Mouse (Mus musculus) right cerebral cortex, postnatal 4 days (tissue): ENCODE measurements around the gene Lmod1.
A peak's percentile ranks its signal among the peaks of the same experiment; 100 is the strongest.
"Not testable (repeated sequence)": the region's sequence is repeated elsewhere in the genome, so short reads cannot be mapped to it uniquely, and the experiment has no call there.

Experiments used
- DNase-seq: peaks from one replicate; pipeline ENCODE4 v3.0.0-alpha.2; 2022

Lmod1 gene

DNA sequence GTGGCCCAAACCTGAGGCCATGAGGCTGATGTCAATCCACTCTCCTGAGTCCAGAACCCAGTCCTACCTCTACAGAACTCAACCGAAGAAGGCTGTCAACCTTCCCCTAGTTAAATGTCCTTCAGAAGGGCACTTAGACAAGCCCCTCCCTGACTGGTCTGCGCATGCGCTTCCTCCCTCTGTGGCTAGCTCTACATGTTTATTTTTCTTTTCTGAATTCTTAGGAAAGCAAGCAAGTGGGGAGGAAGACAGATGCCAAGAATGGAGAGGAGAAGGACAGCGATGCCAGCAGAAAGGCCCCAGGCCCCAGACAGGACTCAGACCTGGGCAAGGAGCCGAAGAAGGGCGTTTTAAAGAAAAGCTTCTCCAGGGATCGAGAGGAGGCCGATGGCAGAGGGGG lies 38.8 kb downstream of the Lmod1 start:
- DNase-seq = no peak

- no peak for DNase-seq
Observed at GRCm38 (mm10) chr1:135366380-135366779, 41.8 kb downstream of the Lmod1 start.

DNA sequence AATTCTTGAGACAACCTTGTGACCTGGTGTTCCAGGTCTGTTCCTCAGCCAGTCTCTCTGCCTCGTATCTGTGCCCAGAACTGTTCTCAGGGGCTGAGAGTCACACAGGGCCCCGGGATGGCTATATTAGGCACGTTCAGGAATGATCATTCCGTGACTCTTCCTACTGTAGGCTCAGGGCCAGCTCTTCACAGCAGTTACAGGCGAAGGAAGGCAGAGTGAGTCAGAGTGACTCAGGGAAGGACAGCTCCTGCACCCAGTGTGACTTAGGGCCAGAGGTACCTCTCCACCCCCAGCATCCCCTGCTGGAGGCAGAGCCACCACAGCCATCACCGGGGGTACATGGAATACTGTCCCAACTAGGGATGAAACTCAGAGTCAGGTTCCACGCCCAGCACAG lies 42.4 kb downstream of the Lmod1 start:
- DNase-seq = no peak

- no peak for DNase-seq
Observed at GRCm38 (mm10) chr1:135367595-135367994, 43.0 kb downstream of the Lmod1 start.

GRCm38 (mm10) chr1:135368245-135368644 lies 43.6 kb downstream of the Lmod1 start:
- DNase-seq = peak; percentile 88

GRCm38 (mm10) chr1:135368982-135369381 lies 44.4 kb downstream of the Lmod1 start:
- DNase-seq = peak; percentile 45

- DNase-seq = no peak
Observed at GRCm38 (mm10) chr1:135369415-135369814, 44.8 kb downstream of the Lmod1 start.

DNA sequence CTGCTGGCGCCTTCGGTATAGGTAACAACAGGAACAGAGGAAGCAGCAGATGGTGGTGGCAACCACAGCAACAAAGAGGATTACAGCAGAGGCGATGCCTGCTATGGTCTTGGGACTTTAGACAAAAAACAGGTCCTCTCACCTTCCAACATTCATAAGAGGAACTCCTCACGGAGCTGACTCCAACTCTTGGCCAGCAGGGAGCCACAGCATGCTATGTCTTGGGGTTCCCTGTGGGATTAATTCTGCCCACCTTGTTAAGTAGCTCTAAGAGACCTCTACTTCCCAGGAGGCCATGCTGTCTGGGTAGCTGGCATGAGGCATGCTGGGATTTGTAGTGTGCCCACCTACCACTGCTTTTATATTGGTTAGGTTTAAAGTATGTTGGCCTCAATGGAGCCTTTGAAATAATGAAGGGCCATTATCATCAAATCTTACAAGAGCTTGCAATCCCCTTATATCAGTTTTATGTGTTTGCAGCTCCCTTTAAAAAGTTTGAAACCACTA lies 48.6 kb downstream of the Lmod1 start:
- DNase-seq = no peak

DNA sequence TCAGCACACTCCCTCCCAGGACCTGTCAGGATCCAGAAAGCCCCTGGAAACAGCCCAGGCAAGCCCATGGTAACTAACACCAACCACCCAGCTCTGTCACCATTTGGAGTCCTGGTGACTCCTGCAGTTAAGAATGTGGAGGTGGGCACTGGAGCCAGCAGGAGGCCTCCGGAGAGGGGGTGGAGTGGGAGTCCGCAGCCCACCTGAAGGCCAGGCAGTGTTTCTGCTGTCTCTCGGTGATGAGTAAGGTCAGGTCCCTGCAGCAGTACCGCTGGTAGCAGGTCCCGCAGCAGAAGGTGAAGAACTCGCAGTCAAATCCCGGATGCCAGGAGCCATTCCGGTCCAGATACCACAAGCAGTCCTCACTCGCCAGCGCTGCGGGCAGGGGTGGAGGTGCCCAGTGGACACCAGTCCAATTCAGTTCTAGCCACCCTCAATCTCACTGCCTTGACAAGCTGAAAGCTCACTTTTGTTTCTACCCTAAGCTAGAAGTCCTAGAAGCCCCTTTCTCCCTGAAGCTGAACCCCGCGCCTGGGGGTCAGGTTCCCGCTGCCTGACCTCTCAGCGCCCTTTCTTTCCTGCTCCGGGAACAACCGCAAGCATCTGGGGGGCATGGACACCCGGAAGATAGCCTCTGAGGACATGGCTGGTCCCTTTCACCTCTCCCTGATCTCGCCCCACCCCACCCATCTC lies 49.7 kb downstream of the Lmod1 start:
- DNase-seq = no peak

- DNase-seq = peak; percentile 79
Observed at GRCm38 (mm10) chr1:135374868-135375581, 50.4 kb downstream of the Lmod1 start, which contains the start of gene Shisa4. Gene Shisa4, minus strand, starts transcription at chr1:135375237.

- DNase-seq = no peak
Observed at GRCm38 (mm10) chr1:135378576-135378975, 54.0 kb downstream of the Lmod1 start.

DNA sequence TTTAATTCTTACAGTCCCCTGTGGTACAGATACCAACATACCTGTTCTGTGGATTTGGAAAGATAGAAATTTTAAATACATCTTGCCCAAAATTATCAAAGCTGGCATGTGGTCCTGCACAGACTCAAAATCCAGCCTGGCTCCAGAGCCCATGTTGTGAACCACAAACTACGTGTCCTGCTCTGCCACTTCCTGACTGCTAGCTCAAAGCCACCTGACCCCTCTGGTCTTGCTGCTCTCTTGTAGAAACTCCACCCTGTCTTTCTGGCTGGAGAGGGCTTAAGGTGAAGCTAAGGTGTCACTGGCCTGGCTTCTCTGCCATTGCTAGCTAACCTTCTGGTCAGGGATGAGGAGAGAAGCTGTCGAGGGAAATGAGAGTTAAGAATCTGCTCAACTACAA lies 54.4 kb downstream of the Lmod1 start:
- DNase-seq = no peak

DNA sequence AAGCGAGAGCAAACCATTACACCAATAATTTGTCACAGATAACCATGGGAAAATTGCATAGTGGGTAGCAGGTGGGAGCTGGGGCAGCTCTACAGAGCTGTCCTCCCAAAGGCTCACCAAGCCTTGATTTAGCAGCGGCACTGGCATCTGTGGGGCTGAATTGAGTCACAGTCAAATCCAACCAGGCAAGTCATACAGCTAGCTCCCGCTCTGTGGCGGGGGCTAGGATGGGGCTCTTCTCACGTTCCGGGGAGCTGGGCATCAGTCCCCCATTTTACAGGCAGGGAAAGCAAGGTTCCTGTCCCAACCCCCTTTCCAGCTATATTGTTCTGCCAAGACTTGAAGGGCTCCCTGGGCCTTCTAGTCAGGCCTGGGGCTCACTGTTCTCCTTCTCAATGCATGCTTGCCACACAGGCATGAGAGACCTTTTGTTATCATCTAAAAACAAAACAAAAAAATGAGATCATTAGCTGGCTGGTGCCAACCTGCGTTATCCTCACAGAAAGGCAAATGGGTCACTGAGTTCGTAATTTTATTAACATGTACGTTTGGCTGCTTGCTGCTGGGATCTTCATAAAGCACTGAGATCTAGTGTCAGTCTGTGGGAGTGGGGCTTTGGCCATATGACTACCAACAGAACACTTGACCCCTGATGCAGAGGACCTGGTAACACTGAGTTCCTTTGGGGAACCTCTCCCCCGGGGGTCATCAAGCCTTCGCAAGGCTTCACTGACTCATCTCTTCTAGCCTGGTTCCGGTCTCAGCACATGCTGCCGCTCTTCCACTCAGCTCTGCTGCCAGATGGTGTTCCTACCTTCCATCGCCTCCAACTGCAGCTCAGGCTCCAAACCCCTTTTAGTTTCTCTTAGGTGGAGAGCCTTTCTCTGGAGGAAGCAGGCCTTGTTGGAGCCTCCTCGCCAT lies 55.7 kb downstream of the Lmod1 start:
- no peak for DNase-seq

- DNase-seq = not testable (repeated sequence)
Observed at GRCm38 (mm10) chr1:135381560-135381959, 57.0 kb downstream of the Lmod1 start.

DNA sequence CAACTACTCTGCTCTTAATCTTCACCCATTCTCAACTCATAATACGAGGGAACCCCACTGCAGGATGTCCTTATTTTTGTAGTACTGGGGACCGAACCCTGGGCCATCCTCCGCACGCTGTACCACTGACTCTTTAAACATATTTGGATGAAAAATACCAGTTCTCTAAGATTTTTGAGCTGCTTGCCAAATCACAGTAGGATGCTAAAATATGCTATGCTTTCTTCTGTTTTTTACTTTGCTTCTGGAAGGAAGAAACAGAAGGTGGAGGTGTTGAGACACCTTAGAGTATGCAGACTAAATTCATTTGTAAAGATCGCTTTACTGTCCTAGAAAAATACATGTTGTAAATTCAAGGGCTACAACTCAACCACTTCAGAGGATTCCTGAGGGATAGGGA lies 59.6 kb downstream of the Lmod1 start:
- DNase-seq = no peak

DNA sequence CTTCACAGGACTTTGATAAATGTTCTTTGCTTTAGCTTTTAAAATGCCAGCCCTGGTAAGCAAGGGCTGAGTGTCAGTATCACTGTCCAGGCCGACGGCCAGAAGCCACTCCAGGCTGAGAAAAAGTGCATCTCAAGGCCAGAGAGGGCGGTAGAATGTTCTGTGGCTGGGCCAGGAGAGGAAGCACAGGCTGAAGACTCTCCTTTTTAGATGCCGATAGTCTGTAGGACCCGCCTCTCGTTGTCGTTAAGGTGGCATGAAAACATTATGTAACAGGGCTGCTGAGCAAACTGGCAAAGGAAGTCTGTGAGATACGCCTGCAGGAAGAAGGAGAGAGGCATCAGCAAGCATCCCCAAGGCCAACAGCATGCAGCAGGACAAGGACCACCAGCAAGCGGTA lies 60.6 kb downstream of the Lmod1 start:
- no peak for DNase-seq

DNA sequence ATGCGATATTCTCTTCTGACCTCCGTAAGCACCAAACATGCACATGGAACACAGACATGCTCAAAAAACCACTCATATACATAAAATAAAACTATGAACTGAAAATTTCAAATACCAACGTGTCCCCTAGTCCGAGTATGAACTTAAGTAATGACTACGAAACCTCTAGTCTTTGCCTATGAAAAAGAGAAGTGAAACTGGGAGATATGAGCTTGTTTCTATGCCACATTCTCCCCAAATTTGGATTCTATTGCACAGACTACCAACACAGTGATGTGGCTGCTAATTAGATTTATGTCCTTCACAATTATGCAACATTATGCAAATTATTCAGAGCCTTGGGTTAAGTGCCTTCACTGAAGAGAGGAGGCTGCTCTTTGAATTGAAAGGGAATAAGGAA lies 74.9 kb downstream of the Lmod1 start:
- no peak for DNase-seq

DNA sequence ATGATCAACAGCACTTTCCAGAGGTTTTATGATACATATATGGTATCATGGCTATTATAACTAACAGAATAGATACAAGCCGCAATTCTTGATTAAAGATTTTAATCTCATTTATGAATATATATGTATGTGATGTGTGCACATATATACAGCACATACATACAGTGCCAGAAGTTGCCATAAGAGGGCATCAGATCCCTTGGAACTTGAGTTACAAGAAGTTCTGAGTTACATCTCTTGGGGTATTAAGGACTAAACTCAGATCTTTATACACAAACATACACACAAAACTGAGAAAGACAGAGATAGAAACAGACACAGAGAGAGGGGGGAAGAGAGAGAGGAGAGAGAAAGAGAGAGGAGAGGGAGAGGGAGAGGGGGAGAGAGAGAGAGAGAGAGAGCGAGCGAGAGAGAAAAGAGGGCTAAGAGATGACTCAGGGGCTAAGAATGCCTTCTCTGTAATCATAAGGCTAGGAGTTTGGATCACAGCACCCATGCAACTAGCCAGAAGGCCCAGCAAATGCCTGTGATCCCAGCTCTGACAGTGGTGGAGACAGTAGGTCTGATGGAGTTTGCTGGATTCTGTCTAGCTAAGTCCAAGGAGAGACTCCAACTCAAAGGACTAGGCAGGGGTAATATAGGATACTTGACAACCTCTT lies 77.0 kb downstream of the Lmod1 start:
- DNase-seq = no peak

DNA sequence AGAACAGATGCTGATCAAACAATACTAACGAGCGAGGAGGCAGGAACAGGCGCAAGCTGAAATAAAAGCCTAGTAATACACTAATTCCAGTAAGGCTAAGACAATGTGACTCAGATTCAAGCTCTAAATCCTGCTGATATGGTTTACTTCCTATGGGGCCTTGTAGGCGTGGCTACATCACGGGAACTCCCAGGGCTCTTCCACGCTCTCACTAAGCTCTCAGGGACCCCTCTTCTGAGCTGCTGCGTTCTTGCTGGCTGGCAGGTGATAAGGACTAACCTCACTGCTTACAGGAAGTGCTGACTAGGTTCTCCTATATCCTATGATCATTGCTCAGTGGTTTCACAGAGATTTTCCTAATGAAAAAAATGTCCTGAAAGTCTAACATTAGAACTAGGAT lies 80.7 kb downstream of the Lmod1 start:
- DNase-seq = no peak

DNA sequence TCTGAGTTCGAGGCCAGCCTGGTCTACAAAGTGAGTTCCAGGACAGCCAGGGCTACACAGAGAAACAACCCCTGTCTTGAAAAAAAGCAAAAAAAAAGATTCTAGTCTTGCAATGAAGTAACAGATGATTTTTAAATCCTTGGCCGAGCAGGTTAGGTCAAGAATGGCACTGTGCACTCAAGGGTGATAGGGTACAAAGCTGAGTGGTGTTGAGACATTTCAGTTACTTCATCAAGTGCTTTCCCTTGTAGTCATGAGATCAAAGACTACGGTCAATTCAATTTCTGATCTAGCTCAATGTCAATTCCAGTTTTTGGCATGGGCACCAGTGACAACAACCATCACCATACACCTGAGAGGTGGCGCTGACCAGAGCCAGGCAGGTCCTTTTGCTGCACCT lies 84.4 kb downstream of the Lmod1 start:
- DNase-seq = no peak

- no peak for DNase-seq
Observed at GRCm38 (mm10) chr1:135410967-135411366, 86.4 kb downstream of the Lmod1 start.

DNA sequence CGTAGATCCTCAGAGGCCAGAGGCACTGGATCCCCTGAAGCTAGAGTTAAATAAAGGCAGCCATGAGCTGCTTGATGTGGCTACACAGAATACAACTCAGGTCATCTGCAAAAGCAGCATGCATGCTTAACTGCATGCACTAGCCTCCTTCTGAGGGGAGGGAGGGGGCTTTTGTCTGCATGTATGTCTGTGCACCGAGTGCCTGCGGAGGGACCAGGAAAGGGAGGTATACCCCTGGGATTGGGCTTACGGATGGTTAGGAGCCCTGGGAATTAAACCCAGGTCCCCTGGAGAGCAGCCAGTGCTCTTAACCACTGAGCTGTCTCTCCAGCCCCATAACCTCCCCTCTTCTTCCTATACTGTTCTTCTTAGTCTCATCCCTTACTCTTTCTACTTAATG lies 87.5 kb downstream of the Lmod1 start:
- DNase-seq = no peak

DNA sequence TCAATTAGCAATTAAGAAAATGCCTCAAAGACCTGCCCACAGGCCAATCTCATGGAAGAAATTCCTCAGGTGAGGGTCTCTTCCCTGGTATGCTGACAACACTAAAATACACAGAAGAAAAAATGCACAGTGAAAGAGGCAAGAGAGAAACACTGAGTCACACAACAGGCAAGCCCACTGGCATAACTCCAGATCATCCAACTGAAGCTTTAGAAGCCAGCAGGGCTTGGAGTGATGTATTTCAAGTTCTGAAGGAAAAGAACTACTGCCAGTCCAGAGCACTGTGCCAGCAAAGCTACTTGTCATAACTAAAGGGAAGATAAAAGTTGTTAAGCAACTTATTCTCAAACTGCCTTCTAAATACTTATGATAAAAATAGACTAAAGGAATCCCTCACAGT lies 89.4 kb downstream of the Lmod1 start:
- no peak for DNase-seq
